Mouse (Mus musculus): ENCODE measurements around the gene Mr1. TPM values are rescaled to one million over a fixed set of nuclear protein-coding genes. Genes with fewer than 3 reads are reported as not detected.

Mr1 gene
- polyA plus RNA-seq, 1 experiment, result 19.3 TPM

DNA sequence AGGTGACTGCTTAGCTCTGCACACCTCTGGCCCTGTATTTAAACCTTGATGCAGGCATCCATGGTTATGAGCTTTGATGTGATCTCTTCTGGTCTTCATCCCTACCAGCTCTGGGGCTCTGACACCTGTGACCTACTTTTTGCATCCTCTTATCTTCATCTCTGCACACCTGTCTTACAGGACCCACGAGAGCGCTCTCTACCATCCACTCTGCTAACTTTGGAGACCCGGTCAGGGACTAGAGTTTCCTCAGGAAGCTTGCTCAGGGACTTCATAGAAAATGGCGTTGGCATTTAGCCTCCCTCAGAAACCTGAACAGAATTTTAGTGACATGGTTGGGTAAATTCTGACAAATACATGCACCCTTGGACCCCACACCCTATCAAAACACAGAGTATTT, 7.3 kb upstream of the Mr1 start:
- Histone ChIP-seq H3K27ac (replicated peaks; ENCODE audit: low read depth, low read length) (no peak overlapping the region), H3K4me3 (ENCODE audit: insufficient read depth, low read depth, low read length) (no peak overlapping the region), H3K4me1 (ENCODE audit: control insufficient read depth, insufficient read depth, insufficient read length, low read length) (no peaks in the 10 kb centered on the region)

DNA sequence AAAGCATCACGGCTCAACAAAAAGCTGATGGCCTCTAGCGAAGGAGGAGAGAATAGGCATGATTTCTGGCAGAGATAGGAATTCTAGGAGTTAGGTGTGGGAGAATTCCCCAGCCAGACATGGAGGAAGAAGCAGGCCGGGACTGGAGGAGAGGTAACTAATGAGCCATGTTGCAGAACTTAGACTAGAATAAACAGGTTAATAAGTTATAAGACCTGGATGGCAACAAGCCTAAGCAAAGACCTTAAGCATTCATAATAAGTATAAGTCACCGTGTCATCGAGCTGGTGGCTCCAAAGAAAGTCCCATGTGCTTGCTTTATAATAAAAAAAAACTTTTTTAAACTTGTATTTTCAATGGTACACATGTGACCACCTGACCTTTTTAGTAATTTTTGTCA, 4.2 kb upstream of the Mr1 start:
- Histone ChIP-seq H3K4me3 (ENCODE audit: insufficient read depth, low read depth, low read length) (no peak overlapping the region), H3K27ac (replicated peaks; ENCODE audit: low read depth, low read length) (no peak overlapping the region)

DNA sequence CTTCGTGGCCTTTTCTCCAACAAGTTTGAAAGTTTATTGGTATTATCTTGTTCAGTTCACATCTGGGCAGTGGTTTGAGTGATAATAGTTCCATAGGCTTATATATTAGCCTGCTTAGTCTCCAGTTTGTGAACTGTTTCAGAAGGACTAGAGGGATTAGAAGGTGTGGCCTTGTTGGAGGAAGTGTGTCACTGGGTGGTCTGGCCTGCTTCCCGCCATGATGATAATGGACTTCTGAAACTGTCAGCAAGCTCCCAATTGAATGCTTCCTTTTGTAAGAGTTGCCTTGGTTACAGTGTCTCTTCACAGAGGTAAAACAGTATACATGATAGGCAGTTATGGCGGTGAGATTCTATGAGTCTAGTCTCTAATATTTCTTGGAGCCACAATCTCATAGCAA, 2.8 kb upstream of the Mr1 start:
- no peak overlapping the region for H3K27ac ChIP-seq (replicated peaks; ENCODE audit: low read depth, low read length)
- H3K4me1 ChIP-seq (ENCODE audit: control insufficient read depth, insufficient read depth, insufficient read length, low read length), result 0 out of 2 replicates have a peak, but pooled peaks cover 3% of the 10 kb centered on the region
- H3K4me3 ChIP-seq (ENCODE audit: insufficient read depth, low read depth, low read length), result no peak overlapping the region

More for the DNA sequence above, 4.2 kb upstream of the Mr1 start:
- H3K4me1 ChIP-seq (ENCODE audit: control insufficient read depth, insufficient read depth, insufficient read length, low read length), result no peaks in the 10 kb centered on the region

DNA sequence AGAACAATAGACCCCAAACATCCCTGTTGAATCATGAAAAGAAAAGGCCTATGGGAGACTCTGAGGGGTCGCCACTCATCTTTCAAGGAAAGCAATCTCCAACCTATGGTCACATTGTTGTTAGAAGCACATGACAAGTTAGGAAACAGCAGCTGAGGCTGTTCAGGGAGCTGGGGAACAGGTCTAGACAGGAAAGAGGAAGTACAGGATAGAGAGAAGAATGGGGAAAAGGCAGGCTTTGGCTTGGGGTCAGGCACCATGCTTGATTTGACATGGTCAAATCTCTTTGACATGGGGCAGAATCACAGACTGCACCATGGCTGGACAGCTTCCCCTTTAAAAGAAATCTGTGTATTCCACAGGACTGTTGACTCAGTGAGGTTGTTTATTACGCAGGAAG, 614 bp upstream of the Mr1 start:
- Histone ChIP-seq H3K27ac (replicated peaks; ENCODE audit: low read depth, low read length) (no peak overlapping the region), H3K4me1 (ENCODE audit: control insufficient read depth, insufficient read depth, insufficient read length, low read length) (0 out of 2 replicates have a peak, but pooled peaks cover 3% of the 10 kb centered on the region), H3K4me3 (ENCODE audit: insufficient read depth, low read depth, low read length) (no peak overlapping the region)

DNA sequence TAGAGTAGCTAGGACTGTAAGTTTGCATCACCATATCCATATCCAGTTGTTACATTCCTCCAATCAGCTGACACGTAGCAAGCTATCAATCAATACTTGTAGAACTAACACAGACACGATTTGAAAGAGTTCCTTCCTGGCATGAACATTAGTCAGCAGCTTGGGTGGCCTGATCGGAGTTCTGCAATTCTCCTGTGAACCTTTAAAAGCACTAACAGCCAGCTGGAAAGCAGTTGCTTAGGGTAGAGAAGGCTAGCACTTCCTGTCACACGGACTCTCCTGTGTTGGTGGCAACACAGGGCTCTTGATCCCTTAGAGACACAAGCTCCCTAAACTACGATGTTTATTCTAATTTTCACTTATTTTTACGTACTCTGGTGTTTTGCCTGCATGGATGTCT, 994 bp downstream of the Mr1 start:
- H3K4me3 ChIP-seq (ENCODE audit: insufficient read depth, low read depth, low read length), result peak overlapping the region; percentile 72
- H3K27ac ChIP-seq (replicated peaks; ENCODE audit: low read depth, low read length), result peak overlapping the region; percentile 54; the same call in 1 of the 2 replicates
- 0 out of 2 replicates have a peak, but pooled peaks cover 3% of the 10 kb centered on the region for H3K4me1 ChIP-seq (ENCODE audit: control insufficient read depth, insufficient read depth, insufficient read length, low read length)

DNA sequence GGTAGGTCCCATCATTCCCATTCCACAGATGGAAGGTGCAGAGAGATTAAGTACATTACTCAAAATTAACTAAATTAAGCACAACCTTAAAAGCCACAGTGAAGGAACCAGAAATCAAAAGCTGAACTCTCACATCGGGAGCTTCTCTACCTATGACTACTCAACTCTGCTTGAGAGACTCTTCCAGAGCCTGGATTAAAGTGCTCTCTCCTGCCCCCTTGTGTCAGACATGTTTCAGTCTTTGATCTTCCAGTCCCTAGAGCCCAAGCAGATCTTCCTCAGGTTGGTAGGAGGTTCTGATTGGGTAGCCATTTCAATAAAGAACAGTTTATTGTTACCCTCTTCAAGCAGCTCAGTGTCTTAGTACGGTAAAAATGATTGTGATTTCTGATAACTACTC, 6.5 kb downstream of the Mr1 start:
- Histone ChIP-seq H3K4me1 (ENCODE audit: control insufficient read depth, insufficient read depth, insufficient read length, low read length) (peaks cover 4% of the 10 kb centered on the region; the same call in 1 of the 2 replicates), H3K27ac (replicated peaks; ENCODE audit: low read depth, low read length) (no peak overlapping the region), H3K4me3 (ENCODE audit: insufficient read depth, low read depth, low read length) (no peak overlapping the region)

DNA sequence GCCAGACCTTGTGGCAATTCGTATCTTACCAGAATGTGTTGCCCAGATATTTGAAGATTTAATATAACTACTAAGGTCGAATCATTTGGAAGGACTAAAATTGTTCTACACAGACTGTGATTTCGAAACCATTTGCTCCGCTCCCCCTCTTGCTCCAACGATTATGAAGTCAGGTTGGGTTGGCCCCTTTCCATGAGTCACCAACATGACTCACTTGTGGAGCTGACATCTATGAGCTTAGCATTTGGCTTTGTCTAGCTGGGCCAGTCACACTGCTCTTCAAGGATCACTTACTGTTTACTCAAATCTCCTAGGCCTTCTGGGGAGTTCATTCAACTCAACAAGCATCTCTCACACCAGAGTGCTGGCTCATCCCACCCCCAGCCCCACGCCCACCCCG, 7.8 kb downstream of the Mr1 start:
- peaks cover 2% of the 10 kb centered on the region; the same call in 1 of the 2 replicates for H3K4me1 ChIP-seq (ENCODE audit: control insufficient read depth, insufficient read depth, insufficient read length, low read length)
- H3K4me3 ChIP-seq (ENCODE audit: insufficient read depth, low read depth, low read length), result no peak overlapping the region
- H3K27ac ChIP-seq (replicated peaks; ENCODE audit: low read depth, low read length), result no peak overlapping the region

DNA sequence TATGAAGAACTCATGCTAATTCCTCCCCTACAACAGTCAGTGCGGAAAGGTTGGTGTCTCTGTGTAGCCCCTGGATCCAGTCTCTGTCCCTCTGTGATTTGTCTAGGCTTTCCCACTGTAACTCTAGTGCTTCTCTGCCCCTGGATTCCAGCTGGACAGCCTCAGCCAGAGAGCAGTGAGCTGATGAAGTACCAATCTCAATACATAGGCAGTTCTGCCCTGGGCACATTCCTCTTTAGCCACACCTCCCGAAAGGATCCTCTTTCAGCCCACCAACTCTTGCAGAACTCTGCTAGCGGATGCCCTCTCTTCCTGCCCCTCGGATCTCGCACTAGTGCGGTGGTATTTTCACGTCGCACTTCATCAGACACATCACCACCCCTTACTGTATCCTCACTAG, 11.7 kb downstream of the Mr1 start:
- Histone ChIP-seq H3K27ac (replicated peaks; ENCODE audit: low read depth, low read length) (no peak overlapping the region), H3K4me1 (ENCODE audit: control insufficient read depth, insufficient read depth, insufficient read length, low read length) (peaks cover 2% of the 10 kb centered on the region; the same call in 1 of the 2 replicates), H3K4me3 (ENCODE audit: insufficient read depth, low read depth, low read length) (no peak overlapping the region)

DNA sequence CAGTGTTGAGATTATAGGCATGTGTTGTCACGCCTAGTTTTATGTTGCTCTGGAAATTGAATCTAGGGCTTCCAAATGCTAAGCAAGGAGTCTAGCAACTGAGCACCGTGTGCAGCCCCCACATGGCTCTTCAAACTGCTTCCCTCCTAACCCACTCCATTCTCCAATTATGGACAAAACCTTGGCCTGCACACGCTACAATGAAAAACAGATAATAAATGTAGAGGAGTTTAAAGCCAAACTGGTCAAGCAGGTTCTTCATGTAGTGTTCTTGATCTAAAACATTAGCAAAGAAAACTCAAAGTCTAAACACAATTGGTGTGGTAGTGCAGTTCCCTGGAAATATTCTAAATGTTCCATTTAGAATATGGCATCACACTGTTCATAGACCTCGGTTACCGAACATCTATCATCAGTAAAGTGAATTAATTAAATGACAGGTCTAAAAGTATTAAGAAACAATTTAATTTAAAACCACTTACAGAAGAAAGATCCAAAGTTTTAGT, 19.1 kb downstream of the Mr1 start:
- Histone ChIP-seq H3K4me3 (ENCODE audit: insufficient read depth, low read depth, low read length) (no peak overlapping the region), H3K27ac (replicated peaks; ENCODE audit: low read depth, low read length) (no peak overlapping the region), H3K4me1 (ENCODE audit: control insufficient read depth, insufficient read depth, insufficient read length, low read length) (peaks cover 9% of the 10 kb centered on the region)

DNA sequence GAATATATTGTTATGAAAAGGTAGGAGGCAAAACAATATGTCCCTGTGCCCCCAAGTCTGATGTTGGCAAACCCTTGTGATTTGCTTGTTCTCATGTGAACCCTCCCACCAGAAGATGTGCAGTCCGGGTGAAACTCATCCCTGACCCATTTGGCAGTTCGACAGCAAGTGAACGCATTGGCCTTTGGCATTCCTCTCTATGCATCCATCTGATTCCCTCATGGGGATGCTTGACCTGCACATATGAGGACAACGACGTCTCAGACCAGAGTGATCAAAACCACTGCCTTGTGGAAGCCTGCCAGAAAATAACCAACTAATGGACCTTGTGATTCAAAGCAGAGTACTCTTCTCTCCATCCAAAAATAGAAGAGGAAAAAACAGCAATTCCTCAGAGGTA, 19.9 kb downstream of the Mr1 start:
- Histone ChIP-seq H3K4me1 (ENCODE audit: control insufficient read depth, insufficient read depth, insufficient read length, low read length) (peaks cover 9% of the 10 kb centered on the region), H3K4me3 (ENCODE audit: insufficient read depth, low read depth, low read length) (no peak overlapping the region)

DNA sequence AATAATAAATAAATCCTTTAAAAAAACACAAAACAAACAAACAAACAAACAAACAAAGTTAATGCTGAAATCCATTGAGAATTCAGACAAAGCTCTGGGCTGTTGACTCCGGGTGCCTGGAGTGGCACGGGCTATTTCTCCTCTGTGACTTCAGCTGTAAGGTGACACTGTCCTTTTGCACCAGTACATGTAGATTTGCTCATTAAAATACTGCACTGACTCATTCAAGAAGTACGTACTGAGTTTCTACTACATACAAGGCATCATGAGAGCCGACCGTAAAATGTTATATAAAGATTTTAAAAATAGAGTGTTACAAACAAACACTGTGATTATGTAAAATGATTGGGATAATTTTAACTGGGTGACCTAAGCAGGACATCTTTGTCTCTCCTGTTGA, 22.2 kb downstream of the Mr1 start:
- Histone ChIP-seq H3K4me1 (ENCODE audit: control insufficient read depth, insufficient read depth, insufficient read length, low read length) (peaks cover 9% of the 10 kb centered on the region), H3K4me3 (ENCODE audit: insufficient read depth, low read depth, low read length) (no peak overlapping the region), H3K27ac (replicated peaks; ENCODE audit: low read depth, low read length) (no peak overlapping the region)

More for the DNA sequence above, 19.9 kb downstream of the Mr1 start:
- H3K27ac ChIP-seq (replicated peaks; ENCODE audit: low read depth, low read length), result no peak overlapping the region

DNA sequence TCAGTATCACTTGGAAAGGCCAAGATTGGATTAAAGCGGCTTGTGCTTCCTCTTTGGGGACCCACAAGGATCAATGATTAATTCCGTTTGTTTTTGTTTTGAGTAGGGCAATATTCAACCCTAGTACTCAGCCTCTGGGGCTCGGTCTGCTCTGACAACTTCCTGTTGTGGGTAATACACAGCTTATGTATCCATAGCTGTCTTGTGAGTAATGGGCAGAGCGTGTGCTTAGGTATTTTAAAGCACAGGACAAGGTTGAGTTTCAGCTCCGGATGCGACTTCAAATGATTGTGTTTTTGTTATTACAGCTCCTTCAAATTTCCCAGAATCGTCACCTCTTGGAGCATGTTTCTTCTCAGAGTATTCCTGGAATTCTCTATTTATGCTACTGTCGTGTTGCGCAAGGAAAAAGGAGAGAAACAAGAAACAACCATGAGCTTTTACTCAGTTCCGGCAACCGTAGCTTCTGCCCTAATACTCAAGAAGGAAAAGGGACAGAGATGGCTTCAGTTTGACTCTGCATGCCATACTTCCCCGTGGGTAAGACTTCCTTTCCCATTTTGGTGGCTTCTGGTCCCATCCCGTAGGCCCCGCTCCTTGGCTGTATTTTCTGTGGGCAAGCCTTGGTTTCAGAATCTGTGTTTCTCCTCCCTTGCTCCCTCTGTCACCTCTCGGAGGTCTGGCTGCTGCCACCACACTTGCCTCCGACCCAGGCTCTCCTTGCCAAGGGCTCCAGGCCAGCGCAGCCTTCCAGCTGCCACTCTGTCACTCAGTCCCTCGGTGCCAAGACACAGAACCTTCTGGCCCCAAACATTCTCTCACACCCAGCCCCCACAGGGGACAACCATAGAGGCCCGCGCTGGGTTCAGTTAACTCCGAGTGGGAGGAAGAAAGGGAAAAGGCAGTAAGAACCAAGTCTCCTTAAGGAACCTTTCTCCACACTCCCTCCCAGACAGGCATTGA, 24.4 kb downstream of the Mr1 start:
- H3K27ac ChIP-seq (replicated peaks; ENCODE audit: low read depth, low read length), result peak overlapping the region; percentile 26; the same call in 1 of the 2 replicates
- H3K4me3 ChIP-seq (ENCODE audit: insufficient read depth, low read depth, low read length), result peak overlapping the region; percentile 44
- H3K4me1 ChIP-seq (ENCODE audit: control insufficient read depth, insufficient read depth, insufficient read length, low read length), result peaks cover 8% of the 10 kb centered on the region

DNA sequence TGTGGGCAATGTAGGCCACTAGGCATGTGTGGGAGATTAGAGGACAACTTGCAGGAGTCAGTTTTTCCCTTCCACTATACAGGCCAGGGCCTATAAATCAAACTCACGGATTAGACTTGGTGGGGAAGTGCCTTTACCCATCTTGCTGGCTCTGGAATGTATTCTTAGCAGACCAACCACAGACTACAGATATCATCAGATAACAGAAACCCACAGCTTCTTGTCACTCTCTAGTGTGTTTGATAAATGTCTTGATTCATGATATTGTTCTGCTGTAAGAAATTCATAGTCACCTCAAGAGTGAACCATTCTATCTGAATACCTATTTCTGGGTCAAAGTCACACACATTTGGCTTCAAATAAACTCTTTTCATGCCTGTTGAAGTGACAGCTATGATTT, 26.9 kb downstream of the Mr1 start:
- H3K4me3 ChIP-seq (ENCODE audit: insufficient read depth, low read depth, low read length), result no peak overlapping the region
- no peaks in the 10 kb centered on the region for H3K4me1 ChIP-seq (ENCODE audit: control insufficient read depth, insufficient read depth, insufficient read length, low read length)
- no peak overlapping the region for H3K27ac ChIP-seq (replicated peaks; ENCODE audit: low read depth, low read length)

DNA sequence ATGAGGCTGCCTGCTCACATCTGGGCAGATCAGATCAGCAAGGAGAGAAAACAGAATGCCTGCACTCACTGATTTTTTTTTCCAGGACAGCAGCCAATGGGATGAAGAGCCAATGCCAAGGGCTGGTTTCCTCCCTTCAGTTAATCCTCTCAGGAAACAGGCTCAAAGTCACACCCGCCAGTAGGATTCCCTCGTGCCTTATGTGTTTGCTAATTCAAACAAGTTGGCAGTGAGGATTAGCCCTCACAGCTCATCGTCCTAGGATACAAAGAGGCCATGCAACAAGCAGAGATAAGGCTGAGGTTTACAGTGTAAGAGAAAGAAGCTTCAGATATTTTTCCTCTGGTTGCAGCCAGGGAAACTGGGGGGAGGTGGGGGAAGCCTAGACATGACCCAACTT, 32.7 kb downstream of the Mr1 start:
- Histone ChIP-seq H3K4me1 (ENCODE audit: control insufficient read depth, insufficient read depth, insufficient read length, low read length) (peaks cover 4% of the 10 kb centered on the region; the same call in 1 of the 2 replicates), H3K4me3 (ENCODE audit: insufficient read depth, low read depth, low read length) (no peak overlapping the region), H3K27ac (replicated peaks; ENCODE audit: low read depth, low read length) (no peak overlapping the region)

DNA sequence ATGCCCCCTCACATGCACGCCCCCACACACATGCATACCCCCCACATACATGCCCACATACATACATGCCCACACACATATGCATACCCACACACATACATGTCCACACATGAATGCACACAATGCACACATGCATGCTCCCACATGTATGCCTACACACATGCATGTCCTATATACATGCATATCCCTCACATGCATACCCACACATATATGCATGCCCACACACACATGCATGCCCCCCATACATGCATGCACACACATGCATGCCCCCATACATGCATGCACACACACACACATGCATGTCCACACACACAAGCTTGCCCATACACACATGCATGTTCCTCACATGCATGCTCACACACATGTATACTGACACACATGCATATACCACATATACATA, 33.7 kb downstream of the Mr1 start:
- Histone ChIP-seq H3K27ac (replicated peaks; ENCODE audit: low read depth, low read length) (no peak overlapping the region), H3K4me1 (ENCODE audit: control insufficient read depth, insufficient read depth, insufficient read length, low read length) (peaks cover 4% of the 10 kb centered on the region; the same call in 1 of the 2 replicates), H3K4me3 (ENCODE audit: insufficient read depth, low read depth, low read length) (no peak overlapping the region)

DNA sequence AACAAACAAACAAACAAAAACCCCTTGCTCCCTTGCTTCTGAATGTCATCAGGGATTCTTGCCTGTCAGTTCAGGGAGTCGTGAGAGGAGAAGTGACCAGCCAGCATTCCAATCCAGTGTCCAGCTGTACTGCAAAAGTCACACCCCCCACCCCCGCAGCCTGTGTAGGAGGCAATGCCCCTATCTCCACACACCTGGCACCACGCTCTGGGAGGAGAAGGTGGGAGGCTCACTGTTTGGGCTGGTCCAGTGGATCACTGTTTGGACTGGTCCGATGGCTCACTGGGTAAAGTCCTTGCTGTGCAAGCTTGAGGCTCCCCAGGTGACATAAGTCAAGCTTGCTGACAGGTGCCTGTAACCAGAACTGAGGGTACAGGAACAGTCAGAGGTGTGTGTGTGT, 34.5 kb downstream of the Mr1 start:
- no peak overlapping the region for H3K4me3 ChIP-seq (ENCODE audit: insufficient read depth, low read depth, low read length)
- peaks cover 4% of the 10 kb centered on the region; the same call in 1 of the 2 replicates for H3K4me1 ChIP-seq (ENCODE audit: control insufficient read depth, insufficient read depth, insufficient read length, low read length)
- H3K27ac ChIP-seq (replicated peaks; ENCODE audit: low read depth, low read length), result no peak overlapping the region
